Mouse (Mus musculus): ENCODE data around the gene Ccdc81.

DNA sequence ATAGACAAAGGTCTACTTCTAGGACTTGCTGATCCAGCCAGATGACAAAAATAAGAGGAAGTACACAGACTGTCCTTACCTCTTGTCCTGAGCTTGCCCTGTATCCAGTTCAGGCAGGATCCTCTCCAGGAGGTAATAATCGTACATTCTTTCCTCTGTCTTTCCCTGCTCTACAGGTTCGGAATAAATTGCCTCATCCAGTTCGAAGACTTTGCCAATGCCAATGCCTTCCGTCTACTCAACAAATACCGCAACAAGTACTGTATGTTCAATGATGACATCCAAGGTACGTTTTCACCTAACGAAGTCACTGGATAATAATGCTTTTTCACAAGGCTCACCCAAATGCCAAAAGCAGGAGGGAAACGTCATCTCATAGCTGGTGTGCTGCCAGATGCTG lies 69.9 kb downstream of the Ccdc81 start:
- TF ChIP-seq CTCF (IDR thresholded peaks at IDR 0.05; ENCODE audit: insufficient read depth, low read depth, low read length) (no peak), POLR2A (IDR thresholded peaks at IDR 0.05; ENCODE audit: insufficient read depth, low read depth, low read length) (no peak)

Data from olfactory bulb, adult 2 months (tissue).